Mouse (Mus musculus) liver, adult (tissue): Measurements from ENCODE around the gene Clca4b.

ENCODE experiments used
- GATA4 ChIP-seq: IDR thresholded peaks from 2 replicates; pipeline ENCODE4 v1.6.1; 2014; ENCODE audit warnings: mild to moderate bottlenecking, low read length; ENCODE audit not compliant: insufficient replicate concordance

Clca4b gene

GRCm38 (mm10) chr3:144932335-144932734 lies at the start of gene Clca4b:
Gene Clca4b (minus strand): TSS chr3:144932529.
- TF ChIP-seq GATA4 = no peak

- TF ChIP-seq GATA4 = no peak
Measured at GRCm38 (mm10) chr3:144980551-144980950, 48.2 kb upstream of the Clca4b start.

GRCm38 (mm10) chr3:144977631-144978030 lies 45.3 kb upstream of the Clca4b start:
- no peak for TF ChIP-seq GATA4

GRCm38 (mm10) chr3:144976091-144976490 lies 43.8 kb upstream of the Clca4b start:
- TF ChIP-seq GATA4 = no peak

- no peak for TF ChIP-seq GATA4
Measured at GRCm38 (mm10) chr3:144974945-144975344, 42.6 kb upstream of the Clca4b start, which contains the start of gene Clca4a. Gene Clca4a (minus strand): TSS chr3:144975045.

GRCm38 (mm10) chr3:144971553-144972270 lies 39.4 kb upstream of the Clca4b start:
- TF ChIP-seq GATA4 = no peak

GRCm38 (mm10) chr3:144969755-144970154 lies 37.4 kb upstream of the Clca4b start:
- no peak for TF ChIP-seq GATA4

GRCm38 (mm10) chr3:144966074-144966473 lies 33.7 kb upstream of the Clca4b start:
- no peak for TF ChIP-seq GATA4

GRCm38 (mm10) chr3:144950829-144951228 lies 18.5 kb upstream of the Clca4b start:
- TF ChIP-seq GATA4 = no peak

GRCm38 (mm10) chr3:144933011-144933491 lies 722 bp upstream of the Clca4b start:
- no peak for TF ChIP-seq GATA4

GRCm38 (mm10) chr3:144914014-144914413 lies 18.3 kb downstream of the Clca4b start:
- TF ChIP-seq GATA4 = no peak

GRCm38 (mm10) chr3:144897042-144897678 lies 35.2 kb downstream of the Clca4b start:
- TF ChIP-seq GATA4 = no peak

- no peak for TF ChIP-seq GATA4
Measured at GRCm38 (mm10) chr3:144890246-144890758, 42.0 kb downstream of the Clca4b start.

- no peak for TF ChIP-seq GATA4
Measured at GRCm38 (mm10) chr3:144886957-144887356, 45.4 kb downstream of the Clca4b start.
